Mouse (Mus musculus): ENCODE data around the gene Rerg. TPM values are rescaled to one million over a fixed set of nuclear protein-coding genes. Genes with fewer than 3 reads are reported as not detected.
"Not testable (repeated sequence)": the region's sequence is repeated elsewhere in the genome, so short reads cannot be mapped to it uniquely, and the experiment has no call there.

Rerg gene
- polyA plus RNA-seq, 1 experiment: 9.2 TPM

DNA sequence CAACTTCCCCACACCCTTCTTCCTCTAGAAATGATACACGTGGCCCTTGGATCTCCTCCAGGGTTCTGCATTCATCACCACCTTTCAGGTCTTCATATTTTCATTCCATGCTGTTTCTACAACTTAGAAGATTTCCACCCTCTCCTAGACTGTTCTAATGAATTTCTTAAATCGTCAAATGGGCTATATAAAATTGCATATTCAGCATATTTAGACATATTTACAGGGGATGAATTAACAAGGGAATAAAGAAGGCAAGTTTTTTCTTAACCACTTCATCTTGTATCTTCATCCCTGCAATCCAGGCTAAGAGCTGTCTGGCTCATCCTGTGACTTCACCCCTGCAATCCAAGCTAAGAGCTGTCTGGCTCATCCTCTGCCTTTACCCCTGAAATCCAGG lies 116.2 kb downstream of the Rerg start:
- no peak for DNase-seq
- 64% methylated on average over 2 of the region's 2 CpGs for WGBS
- H3K4me3 ChIP-seq (replicated peaks; ENCODE audit: extremely low read depth, low read depth, low read length): no peak overlapping the region
- TF ChIP-seq CTCF (IDR thresholded peaks at IDR 0.05; ENCODE audit: insufficient read depth, low read length) (no peak), POLR2A (IDR thresholded peaks at IDR 0.05; ENCODE audit: borderline replicate concordance, extremely low read depth, low read depth, low read length) (no peak)
- no peaks in the 10 kb centered on the region for H3K4me1 ChIP-seq (ENCODE audit: control insufficient read depth, insufficient read depth, low read length)

DNA sequence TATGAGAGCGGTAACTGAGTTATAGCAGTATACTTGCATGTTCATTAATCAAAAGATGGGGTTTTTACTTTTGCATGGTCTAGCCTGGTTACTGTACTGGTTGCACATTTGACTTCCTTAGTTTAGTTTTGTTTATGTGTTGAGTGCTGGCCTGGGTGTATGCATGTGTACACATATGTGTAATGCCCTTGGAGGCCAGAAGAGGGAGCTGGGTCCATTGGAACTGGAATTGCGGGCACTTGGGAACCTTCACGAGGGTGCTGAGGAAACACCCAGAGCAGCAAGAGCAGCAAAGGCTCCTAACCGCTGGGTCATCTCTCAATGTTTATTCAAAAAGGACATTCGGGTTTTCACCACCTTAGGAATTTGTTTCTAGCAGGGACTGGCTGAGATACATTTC lies 116.8 kb downstream of the Rerg start:
- Histone ChIP-seq H3K4me1 (ENCODE audit: control insufficient read depth, insufficient read depth, low read length) (no peaks in the 10 kb centered on the region), H3K4me3 (replicated peaks; ENCODE audit: extremely low read depth, low read depth, low read length) (no peak overlapping the region)
- WGBS: 69% methylated on average over 5 of the region's 5 CpGs
- DNase-seq: peak; percentile 25
- TF ChIP-seq POLR2A (IDR thresholded peaks at IDR 0.05; ENCODE audit: borderline replicate concordance, extremely low read depth, low read depth, low read length) (no peak), CTCF (IDR thresholded peaks at IDR 0.05; ENCODE audit: insufficient read depth, low read length) (peak; percentile 73)

DNA sequence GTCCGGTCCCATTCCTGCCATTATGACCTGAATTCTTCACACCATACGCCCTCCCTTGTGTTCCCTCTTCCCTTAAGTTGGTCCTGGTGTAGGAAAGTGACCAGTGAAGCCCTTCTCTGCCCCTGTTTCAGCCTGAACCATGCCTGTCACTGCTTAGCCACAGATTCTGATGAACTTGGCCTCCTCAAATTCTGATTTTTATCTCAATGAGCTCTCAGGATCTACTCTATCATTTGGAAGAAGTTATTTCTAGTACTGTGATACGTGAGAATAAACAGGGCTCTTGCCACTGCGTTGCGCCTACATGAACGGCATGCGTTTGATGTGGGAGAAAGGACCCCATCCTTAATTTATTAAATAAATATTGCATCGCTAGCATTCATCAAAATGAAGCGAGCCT lies 117.3 kb downstream of the Rerg start:
- Histone ChIP-seq H3K4me1 (ENCODE audit: control insufficient read depth, insufficient read depth, low read length) (no peaks in the 10 kb centered on the region), H3K4me3 (replicated peaks; ENCODE audit: extremely low read depth, low read depth, low read length) (no peak overlapping the region)
- TF ChIP-seq CTCF (IDR thresholded peaks at IDR 0.05; ENCODE audit: insufficient read depth, low read length) (no peak), POLR2A (IDR thresholded peaks at IDR 0.05; ENCODE audit: borderline replicate concordance, extremely low read depth, low read depth, low read length) (no peak)
- DNase-seq: no peak
- 91% methylated on average over 9 of the region's 9 CpGs for WGBS

DNA sequence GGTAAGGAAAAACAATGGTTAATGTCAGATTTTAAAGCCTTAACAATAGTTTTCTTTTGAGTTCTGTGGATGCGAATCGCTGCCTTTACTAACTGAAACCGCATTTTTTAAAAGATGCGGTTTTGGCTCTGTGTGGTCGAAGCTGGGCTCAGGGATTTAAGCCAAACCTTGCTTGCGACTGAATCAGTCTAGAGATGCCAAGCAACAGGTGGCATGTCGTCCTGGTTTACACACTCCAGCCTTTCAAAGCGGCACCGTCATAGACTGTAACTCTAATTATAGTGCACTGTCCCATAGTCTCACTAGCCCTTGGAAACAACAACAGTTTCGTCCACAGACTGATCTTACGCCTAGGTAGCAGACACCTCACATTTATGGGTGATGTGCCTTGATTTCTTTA lies 123.3 kb downstream of the Rerg start:
- TF ChIP-seq CTCF (IDR thresholded peaks at IDR 0.05; ENCODE audit: insufficient read depth, low read length) (no peak), POLR2A (IDR thresholded peaks at IDR 0.05; ENCODE audit: borderline replicate concordance, extremely low read depth, low read depth, low read length) (no peak)
- no peak for DNase-seq
- WGBS: 92% methylated on average over 11 of the region's 11 CpGs
- Histone ChIP-seq H3K4me1 (ENCODE audit: control insufficient read depth, insufficient read depth, low read length) (no peaks in the 10 kb centered on the region; the same call in 1 of the 2 replicates), H3K4me3 (replicated peaks; ENCODE audit: extremely low read depth, low read depth, low read length) (no peak overlapping the region)

DNA sequence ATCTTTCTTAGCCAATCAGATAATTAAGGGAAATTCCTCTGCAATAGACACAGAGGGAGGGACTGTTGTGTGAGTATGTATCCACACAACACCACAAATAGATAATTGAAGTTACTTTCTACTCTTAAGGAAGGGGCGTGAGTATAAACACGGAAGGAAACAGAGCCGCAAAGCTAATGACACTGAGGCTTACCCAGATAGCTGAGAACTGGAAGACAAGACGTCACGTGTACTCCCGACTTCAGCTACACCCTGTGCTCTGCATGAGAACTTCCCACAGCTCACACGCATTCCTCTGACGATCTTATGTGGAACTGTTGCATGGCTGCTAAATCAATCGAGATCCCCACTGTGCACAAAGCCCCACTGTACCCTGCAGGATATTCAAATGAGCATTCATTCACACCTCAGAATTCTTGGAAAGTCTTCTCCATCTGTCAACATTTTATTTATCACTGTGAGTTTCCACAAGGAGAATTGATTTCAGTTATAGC lies 125.2 kb downstream of the Rerg start:
- Histone ChIP-seq H3K4me3 (replicated peaks; ENCODE audit: extremely low read depth, low read depth, low read length) (no peak overlapping the region), H3K4me1 (ENCODE audit: control insufficient read depth, insufficient read depth, low read length) (no peaks in the 10 kb centered on the region; the same call in 1 of the 2 replicates)
- TF ChIP-seq POLR2A (IDR thresholded peaks at IDR 0.05; ENCODE audit: borderline replicate concordance, extremely low read depth, low read depth, low read length): no peak
- TF ChIP-seq CTCF (IDR thresholded peaks at IDR 0.05; ENCODE audit: insufficient read depth, low read length): no peak
- no peak for DNase-seq
- 38% methylated on average over 9 of the region's 9 CpGs for WGBS

DNA sequence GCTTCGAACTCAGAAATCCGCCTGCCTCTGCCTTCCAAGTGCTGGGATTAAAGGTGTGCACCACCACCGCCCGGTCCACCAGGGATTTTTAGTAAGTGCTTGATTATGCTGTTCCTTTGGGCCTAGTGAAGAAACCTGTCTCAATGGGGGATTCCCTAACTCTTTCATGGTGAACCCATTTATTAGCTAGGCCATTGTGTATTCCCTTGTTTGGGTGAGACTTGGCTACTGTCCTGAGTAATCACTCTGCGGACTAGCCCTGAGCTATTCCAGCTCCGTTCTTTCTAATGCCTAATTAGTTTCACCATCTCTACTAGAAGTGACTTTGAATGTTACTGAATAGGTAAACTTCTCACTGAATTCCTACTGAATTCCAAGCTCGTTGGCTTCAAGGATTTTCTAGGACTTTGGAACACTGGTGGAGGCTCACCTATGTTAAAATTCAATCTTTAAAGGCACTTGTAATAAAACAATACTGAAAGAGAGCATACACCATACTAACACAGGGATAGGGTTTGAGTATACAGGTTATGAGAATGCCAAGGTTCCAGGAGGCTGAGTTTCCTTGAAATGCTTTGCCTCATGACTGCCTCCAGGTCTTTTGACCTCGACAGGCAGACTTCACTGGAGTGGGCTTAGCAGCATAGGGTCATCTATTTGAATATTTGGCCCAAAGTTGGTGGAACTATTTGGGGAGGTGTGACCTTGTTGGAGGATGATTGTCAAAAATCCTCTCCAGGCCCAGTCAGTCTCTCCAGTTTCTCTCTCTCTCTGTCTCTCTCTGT lies 134.5 kb downstream of the Rerg start:
- H3K4me1 ChIP-seq (ENCODE audit: control insufficient read depth, insufficient read depth, low read length); DNase-seq; H3K4me3 ChIP-seq (replicated peaks; ENCODE audit: extremely low read depth, low read depth, low read length): not testable (repeated sequence)
- WGBS: 84% methylated on average over 8 of the region's 8 CpGs

DNA sequence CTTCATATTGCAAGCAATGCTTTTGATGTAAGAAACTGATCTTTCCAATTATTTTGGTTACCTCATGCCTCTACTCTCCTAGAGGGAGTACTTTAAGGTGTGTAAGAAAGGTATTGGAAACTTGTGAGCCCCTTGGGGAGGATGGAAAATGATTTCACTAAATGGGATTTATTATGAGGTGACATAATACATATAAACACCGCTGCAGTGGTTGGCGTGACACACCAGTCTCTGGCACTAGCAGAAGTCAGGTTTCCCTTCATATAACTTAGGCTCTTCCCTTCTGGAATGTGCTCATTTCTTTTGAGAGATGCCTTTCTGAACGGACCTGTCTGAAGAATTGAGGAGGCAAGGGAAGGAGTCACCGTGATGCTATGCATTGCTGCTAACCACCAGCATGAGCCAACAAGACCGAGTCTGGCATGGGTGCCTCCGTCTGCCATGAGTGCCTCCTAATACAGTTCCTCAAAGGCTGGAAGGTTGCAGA lies 139.6 kb downstream of the Rerg start:
- DNase-seq: no peak
- TF ChIP-seq CTCF (IDR thresholded peaks at IDR 0.05; ENCODE audit: insufficient read depth, low read length) (no peak), POLR2A (IDR thresholded peaks at IDR 0.05; ENCODE audit: borderline replicate concordance, extremely low read depth, low read depth, low read length) (no peak)
- H3K4me1 ChIP-seq (ENCODE audit: control insufficient read depth, insufficient read depth, low read length): no peaks in the 10 kb centered on the region
- no peak overlapping the region for H3K4me3 ChIP-seq (replicated peaks; ENCODE audit: extremely low read depth, low read depth, low read length)
- WGBS: 75% methylated on average over 6 of the region's 6 CpGs

DNA sequence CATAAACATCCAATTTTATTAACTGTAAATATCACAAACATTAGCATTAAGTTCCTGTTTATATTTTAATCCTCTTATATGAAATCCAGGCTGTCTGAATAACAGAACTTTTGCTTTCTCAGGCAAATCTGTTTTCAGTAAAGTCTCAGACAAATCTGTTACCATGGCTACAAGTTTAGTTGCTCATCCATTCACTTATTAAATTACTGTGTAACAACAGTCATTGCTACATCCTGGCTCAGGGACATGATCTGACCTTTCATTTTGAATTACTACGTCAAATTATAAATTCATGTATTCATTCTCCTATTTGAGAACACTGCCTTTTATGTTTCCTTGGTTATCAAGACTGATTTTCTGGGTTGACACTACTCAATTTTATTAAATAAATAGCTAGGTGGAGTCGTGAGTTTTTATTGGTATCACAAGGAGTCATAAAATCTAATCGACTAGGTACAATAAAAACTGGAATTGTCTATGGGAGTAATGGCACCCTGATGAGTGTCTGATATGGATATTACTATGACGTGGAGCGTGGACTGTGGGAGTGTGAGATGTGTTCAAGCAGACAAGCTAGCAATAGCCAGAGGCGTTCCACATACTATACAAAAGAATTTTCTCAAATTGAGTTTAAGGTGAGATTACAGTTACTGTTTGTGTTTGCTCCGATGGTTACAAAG lies 140.2 kb downstream of the Rerg start:
- no peak for DNase-seq
- no peak for TF ChIP-seq CTCF (IDR thresholded peaks at IDR 0.05; ENCODE audit: insufficient read depth, low read length)
- no peak for TF ChIP-seq POLR2A (IDR thresholded peaks at IDR 0.05; ENCODE audit: borderline replicate concordance, extremely low read depth, low read depth, low read length)
- Histone ChIP-seq H3K4me1 (ENCODE audit: control insufficient read depth, insufficient read depth, low read length) (no peaks in the 10 kb centered on the region), H3K4me3 (replicated peaks; ENCODE audit: extremely low read depth, low read depth, low read length) (no peak overlapping the region)
- 83% methylated on average over 7 of the region's 7 CpGs for WGBS

DNA sequence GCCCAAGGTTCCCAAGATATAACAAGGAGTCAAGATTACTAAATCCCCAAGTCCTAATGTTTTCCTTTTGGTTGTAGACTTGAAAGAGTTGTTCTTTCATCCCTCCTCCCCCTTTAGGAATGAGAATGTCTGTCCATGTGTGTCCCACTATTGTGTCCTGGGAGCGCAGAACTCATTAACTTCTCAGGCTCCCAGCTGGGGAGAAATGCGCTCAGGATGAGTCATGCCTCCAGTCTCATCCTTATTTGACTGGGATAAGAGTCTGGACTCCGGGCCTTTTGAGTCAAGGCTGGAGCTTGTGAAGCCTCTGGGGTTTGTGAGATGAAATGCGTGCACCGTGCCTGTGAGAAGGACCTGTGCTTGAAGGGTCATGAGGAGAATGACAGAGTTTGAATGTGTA lies 144.8 kb downstream of the Rerg start:
- Histone ChIP-seq H3K4me3 (replicated peaks; ENCODE audit: extremely low read depth, low read depth, low read length) (no peak overlapping the region), H3K4me1 (ENCODE audit: control insufficient read depth, insufficient read depth, low read length) (no peaks in the 10 kb centered on the region)
- 78% methylated on average over 5 of the region's 5 CpGs for WGBS
- no peak for DNase-seq
- no peak for TF ChIP-seq CTCF (IDR thresholded peaks at IDR 0.05; ENCODE audit: insufficient read depth, low read length)
- TF ChIP-seq POLR2A (IDR thresholded peaks at IDR 0.05; ENCODE audit: borderline replicate concordance, extremely low read depth, low read depth, low read length): no peak

DNA sequence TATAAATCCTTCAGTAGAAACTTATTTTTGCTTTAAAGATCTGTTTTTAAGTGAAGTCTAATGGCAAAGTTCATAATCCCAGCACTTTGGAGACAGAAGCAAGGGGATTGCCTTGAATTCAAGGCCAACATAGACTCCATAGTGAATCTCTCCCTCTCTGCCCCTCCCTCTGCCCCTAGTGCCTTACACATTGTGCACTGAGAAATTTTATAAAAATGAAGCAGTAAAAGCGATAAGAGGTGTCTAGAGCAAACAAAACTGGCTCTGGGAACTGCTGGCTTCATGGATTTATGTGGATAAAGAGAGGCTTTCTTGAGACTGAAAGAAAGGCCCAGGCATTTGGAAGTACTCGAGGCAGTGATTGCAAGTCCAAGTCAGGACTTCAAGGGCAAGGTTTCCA lies 145.8 kb downstream of the Rerg start:
- Histone ChIP-seq H3K4me1 (ENCODE audit: control insufficient read depth, insufficient read depth, low read length) (no peaks in the 10 kb centered on the region), H3K4me3 (replicated peaks; ENCODE audit: extremely low read depth, low read depth, low read length) (no peak overlapping the region)
- WGBS: 63% methylated on average over 2 of the region's 2 CpGs
- DNase-seq: no peak
- no peak for TF ChIP-seq CTCF (IDR thresholded peaks at IDR 0.05; ENCODE audit: insufficient read depth, low read length)
- TF ChIP-seq POLR2A (IDR thresholded peaks at IDR 0.05; ENCODE audit: borderline replicate concordance, extremely low read depth, low read depth, low read length): no peak
